Mouse (Mus musculus): Measurements from ENCODE around the gene Ly6g6c.

DNA sequence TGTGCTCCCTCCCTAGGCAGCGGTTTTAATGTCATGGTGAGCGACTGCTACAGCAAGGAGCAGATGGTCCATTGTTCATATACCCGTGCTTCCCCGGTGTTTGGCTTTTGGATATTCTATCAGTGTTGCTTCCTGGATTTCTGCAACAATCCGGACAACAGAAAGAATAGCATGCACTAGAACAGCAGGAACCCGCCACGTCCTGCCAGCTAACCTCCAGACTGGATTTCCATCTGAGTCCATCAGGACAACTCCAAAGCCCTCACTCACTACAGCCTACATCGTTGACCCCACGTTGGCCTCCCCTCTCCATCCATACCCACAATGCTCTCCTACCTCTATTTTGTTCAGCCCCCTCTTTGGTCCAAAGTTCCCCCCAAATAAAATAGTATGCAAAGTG is 46.6 kb downstream of the Ly6g6c start:
- TF ChIP-seq POLR2A (IDR thresholded peaks at IDR 0.05; ENCODE audit: insufficient read depth, low read depth, low read length) (no peak), CTCF (IDR thresholded peaks at IDR 0.05; ENCODE audit: insufficient read depth, low read depth, low read length) (no peak)
